Mouse (Mus musculus) megakaryocyte, embryonic 14.5 days (primary cell): ENCODE measurements around the gene Nr6a1. TPM values are rescaled to one million over a fixed set of nuclear protein-coding genes. Genes with fewer than 3 reads are reported as not detected.

Experiments
- H3K27me3 ChIP-seq: replicated peaks from 2 replicates; pipeline ENCODE3; 2012; ENCODE audit warnings: inconsistent platforms
- H3K36me3 ChIP-seq: replicated peaks from 2 replicates; pipeline ENCODE3; 2012; ENCODE audit warnings: low read length, inconsistent platforms, mixed read lengths
- H3K4me1 ChIP-seq: 2 replicates; pipeline ENCODE4 v1.6.1; 2012; ENCODE audit warnings: inconsistent platforms
- H3K4me3 ChIP-seq: replicated peaks from 2 replicates; pipeline ENCODE3; 2012; ENCODE audit warnings: moderate library complexity, mild to moderate bottlenecking, inconsistent platforms
- H3K9me3 ChIP-seq: 2 replicates; pipeline ENCODE4 v1.6.1; 2012; ENCODE audit warnings: inconsistent platforms
- FLI1 ChIP-seq: IDR thresholded peaks from 2 replicates; pipeline ENCODE4 v1.6.1; 2012; ENCODE audit warnings: low read length, inconsistent platforms, mixed read lengths
- GATA1 ChIP-seq: IDR thresholded peaks from 3 replicates; pipeline ENCODE4 v1.6.1; 2012; ENCODE audit warnings: mixed read lengths, low read length, inconsistent platforms, borderline replicate concordance
- polyA plus RNA-seq: library from polyadenylated mRNA; stranded (reverse); fragments of >175 nt; gene quantifications from 2 replicates; pipeline ENCODE4 v1.2.3, GENCODE M21; 2012; ENCODE audit warnings: low replicate concordance; ENCODE audit not compliant: insufficient read depth

The Nr6a1 gene
- polyA plus RNA-seq, 1 experiment = 0.25 TPM

GRCm38 (mm10) chr2:38787338-38787737 lies 140.2 kb downstream of the Nr6a1 start:
- Histone ChIP-seq H3K4me3 (no peak overlapping the region), H3K9me3 (no peaks in the 10 kb centered on the region), H3K36me3 (no peaks in the 10 kb centered on the region), H3K4me1 (no peaks in the 10 kb centered on the region), H3K27me3 (no peaks in the 10 kb centered on the region)
- TF ChIP-seq FLI1 = no peak
- no peak for TF ChIP-seq GATA1

GRCm38 (mm10) chr2:38786216-38786960 lies 141.1 kb downstream of the Nr6a1 start:
- no peaks in the 10 kb centered on the region for H3K9me3 ChIP-seq
- no peaks in the 10 kb centered on the region for H3K27me3 ChIP-seq
- no peaks in the 10 kb centered on the region for H3K36me3 ChIP-seq
- no peak for TF ChIP-seq FLI1
- no peak for TF ChIP-seq GATA1
- H3K4me3 ChIP-seq = no peak overlapping the region
- no peaks in the 10 kb centered on the region for H3K4me1 ChIP-seq

- Histone ChIP-seq H3K4me1 (no peaks in the 10 kb centered on the region), H3K36me3 (no peaks in the 10 kb centered on the region), H3K27me3 (no peaks in the 10 kb centered on the region), H3K9me3 (no peaks in the 10 kb centered on the region), H3K4me3 (no peak overlapping the region)
- TF ChIP-seq FLI1 = no peak
- no peak for TF ChIP-seq GATA1
Measured at GRCm38 (mm10) chr2:38785113-38785512, 142.4 kb downstream of the Nr6a1 start.

GRCm38 (mm10) chr2:38784396-38784795 lies 143.1 kb downstream of the Nr6a1 start:
- no peaks in the 10 kb centered on the region for H3K27me3 ChIP-seq
- no peaks in the 10 kb centered on the region for H3K4me1 ChIP-seq
- no peak for TF ChIP-seq FLI1
- TF ChIP-seq GATA1 = no peak
- no peaks in the 10 kb centered on the region for H3K36me3 ChIP-seq
- no peak overlapping the region for H3K4me3 ChIP-seq
- no peaks in the 10 kb centered on the region for H3K9me3 ChIP-seq

GRCm38 (mm10) chr2:38783364-38783763 lies 144.1 kb downstream of the Nr6a1 start:
- no peaks in the 10 kb centered on the region for H3K9me3 ChIP-seq
- no peak overlapping the region for H3K4me3 ChIP-seq
- no peaks in the 10 kb centered on the region for H3K36me3 ChIP-seq
- H3K4me1 ChIP-seq = no peaks in the 10 kb centered on the region
- no peaks in the 10 kb centered on the region for H3K27me3 ChIP-seq
- no peak for TF ChIP-seq GATA1
- TF ChIP-seq FLI1 = no peak

GRCm38 (mm10) chr2:38782731-38783130 lies 144.8 kb downstream of the Nr6a1 start:
- Histone ChIP-seq H3K4me3 (no peak overlapping the region), H3K9me3 (no peaks in the 10 kb centered on the region), H3K4me1 (no peaks in the 10 kb centered on the region), H3K36me3 (no peaks in the 10 kb centered on the region), H3K27me3 (no peaks in the 10 kb centered on the region)
- TF ChIP-seq GATA1 (no peak), FLI1 (no peak)

GRCm38 (mm10) chr2:38781945-38782720 lies 145.4 kb downstream of the Nr6a1 start:
- Histone ChIP-seq H3K27me3 (no peaks in the 10 kb centered on the region), H3K4me1 (no peaks in the 10 kb centered on the region), H3K9me3 (no peaks in the 10 kb centered on the region), H3K36me3 (no peaks in the 10 kb centered on the region), H3K4me3 (no peak overlapping the region)
- no peak for TF ChIP-seq FLI1

- Histone ChIP-seq H3K4me1 (no peaks in the 10 kb centered on the region), H3K27me3 (no peaks in the 10 kb centered on the region), H3K36me3 (no peaks in the 10 kb centered on the region), H3K9me3 (no peaks in the 10 kb centered on the region), H3K4me3 (no peak overlapping the region)
- TF ChIP-seq GATA1 = no peak
- TF ChIP-seq FLI1 = no peak
Measured at GRCm38 (mm10) chr2:38779939-38780338, 147.5 kb downstream of the Nr6a1 start.

- no peak overlapping the region for H3K4me3 ChIP-seq
- H3K27me3 ChIP-seq = no peaks in the 10 kb centered on the region
- H3K36me3 ChIP-seq = no peaks in the 10 kb centered on the region
- H3K9me3 ChIP-seq = no peaks in the 10 kb centered on the region
- TF ChIP-seq FLI1 (no peak), GATA1 (no peak)
- no peaks in the 10 kb centered on the region for H3K4me1 ChIP-seq
Measured at GRCm38 (mm10) chr2:38777326-38777725, 150.2 kb downstream of the Nr6a1 start.

- Histone ChIP-seq H3K9me3 (no peaks in the 10 kb centered on the region), H3K36me3 (no peaks in the 10 kb centered on the region), H3K4me1 (no peaks in the 10 kb centered on the region), H3K27me3 (no peaks in the 10 kb centered on the region), H3K4me3 (no peak overlapping the region)
- TF ChIP-seq GATA1 = no peak
- TF ChIP-seq FLI1 = no peak
Measured at GRCm38 (mm10) chr2:38774936-38775335, 152.6 kb downstream of the Nr6a1 start.
